Mouse (Mus musculus): Measurements from ENCODE around the gene Traf7.

Traf7 gene

DNA sequence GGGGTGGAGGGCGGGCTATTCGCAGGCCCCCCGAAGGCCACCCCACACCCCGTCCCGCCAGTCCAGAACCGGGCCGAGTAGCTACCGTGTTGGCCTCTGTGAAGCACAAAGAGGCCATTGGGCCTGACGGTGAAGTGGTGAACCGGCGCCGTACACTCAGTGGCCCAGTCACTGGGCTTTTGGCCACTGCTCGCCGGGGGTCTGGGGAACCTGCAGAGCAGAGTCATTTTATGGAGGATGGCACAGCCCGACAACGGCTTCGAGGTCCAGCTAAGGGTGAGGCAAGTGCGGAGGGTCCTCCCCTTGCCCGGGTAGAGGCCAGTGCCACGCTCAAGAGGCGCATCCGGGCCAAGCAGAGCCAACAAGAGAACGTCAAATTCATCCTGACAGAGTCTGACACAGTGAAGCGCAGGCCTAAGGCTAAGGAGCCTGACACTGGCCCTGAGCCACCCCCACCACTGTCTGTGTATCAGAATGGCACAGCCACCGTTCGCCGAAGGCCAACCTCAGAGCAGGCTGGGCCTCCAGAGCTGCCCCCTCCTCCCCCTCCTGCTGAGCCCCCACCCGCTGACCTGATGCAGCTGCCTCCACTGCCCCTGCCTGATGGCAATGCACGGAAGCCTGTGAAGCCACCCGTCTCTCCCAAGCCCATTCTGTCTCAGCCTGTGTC is 22.3 kb downstream of the Traf7 start:
- no peak for DNase-seq

DNA sequence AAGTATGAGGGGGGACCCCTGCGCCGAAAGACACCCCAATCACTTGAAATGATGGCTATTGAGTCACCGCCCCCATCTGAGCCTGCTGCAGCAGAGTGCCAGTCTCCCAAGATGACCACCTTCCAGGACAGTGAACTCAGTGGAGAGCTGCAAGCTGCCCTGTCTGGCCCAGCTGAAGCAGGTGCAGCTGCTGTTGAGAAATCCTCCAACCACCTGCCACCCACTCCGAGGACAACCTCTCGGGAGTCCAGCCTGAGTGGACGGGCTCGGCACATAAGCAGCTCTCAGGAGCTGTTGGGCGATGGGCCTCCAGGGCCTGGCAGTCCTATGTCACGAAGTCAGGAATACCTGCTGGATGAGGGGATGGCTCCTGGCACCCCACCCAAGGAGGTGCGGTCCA is 23.7 kb downstream of the Traf7 start:
- no peak for DNase-seq

DNA sequence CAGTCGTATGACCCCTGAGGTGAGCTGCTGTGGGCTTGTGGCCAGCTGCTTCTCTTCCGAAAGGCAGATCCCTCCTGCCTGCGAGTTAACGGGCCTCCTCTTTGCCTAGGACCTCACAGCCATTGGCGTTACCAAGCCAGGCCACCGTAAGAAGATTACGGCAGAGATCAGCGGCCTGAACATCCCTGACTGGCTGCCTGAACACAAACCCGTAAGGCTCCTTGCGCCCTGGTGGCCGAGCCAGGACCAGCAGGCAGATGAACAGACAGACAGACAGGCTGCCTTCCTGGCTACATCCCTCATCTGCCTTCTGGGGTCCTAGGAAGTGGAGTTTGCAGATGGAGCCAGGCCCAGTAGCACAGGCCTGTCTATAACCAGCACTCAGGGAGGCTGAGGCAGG is 25.5 kb downstream of the Traf7 start:
- no peak for DNase-seq

DNA sequence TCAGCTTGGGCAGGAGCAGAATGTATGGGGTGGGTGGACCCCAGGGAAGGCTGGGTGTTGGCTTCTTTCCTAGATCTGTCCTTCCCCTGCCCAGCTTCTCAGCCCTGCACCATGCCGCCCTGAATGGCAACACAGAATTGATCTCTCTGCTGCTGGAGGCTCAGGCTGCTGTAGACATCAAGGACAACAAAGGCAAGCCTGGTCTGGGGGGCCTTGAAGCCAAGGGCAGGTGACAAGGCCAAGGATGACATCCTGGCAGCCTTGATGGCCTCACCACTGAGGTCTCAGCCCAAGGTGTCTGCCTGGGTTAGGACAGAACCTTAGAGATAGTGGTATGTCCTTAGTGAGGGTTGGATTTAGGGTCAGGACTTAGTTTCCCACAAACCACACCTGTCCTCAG is 31.7 kb downstream of the Traf7 start:
- no peak for DNase-seq

DNA sequence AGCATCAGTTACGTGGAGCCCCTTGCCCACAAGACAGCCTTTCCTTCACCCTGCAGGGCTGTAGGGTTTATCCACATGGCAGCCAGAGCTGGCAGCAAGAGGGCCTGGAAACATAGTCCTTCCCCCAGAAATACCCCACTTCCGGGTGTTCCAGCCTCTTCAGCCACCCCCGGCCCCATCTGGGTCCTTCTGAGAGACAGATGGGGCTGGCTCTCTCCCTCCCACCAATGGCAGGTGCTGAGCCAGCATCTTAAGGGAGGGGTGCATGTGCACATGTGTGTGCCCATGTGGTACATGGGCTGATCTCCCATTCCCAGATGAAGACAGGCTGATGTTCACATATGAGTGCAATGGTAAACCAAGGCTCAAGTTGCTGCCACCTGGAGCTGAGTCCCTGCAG is 32.3 kb downstream of the Traf7 start:
- DNase-seq, result no peak

DNA sequence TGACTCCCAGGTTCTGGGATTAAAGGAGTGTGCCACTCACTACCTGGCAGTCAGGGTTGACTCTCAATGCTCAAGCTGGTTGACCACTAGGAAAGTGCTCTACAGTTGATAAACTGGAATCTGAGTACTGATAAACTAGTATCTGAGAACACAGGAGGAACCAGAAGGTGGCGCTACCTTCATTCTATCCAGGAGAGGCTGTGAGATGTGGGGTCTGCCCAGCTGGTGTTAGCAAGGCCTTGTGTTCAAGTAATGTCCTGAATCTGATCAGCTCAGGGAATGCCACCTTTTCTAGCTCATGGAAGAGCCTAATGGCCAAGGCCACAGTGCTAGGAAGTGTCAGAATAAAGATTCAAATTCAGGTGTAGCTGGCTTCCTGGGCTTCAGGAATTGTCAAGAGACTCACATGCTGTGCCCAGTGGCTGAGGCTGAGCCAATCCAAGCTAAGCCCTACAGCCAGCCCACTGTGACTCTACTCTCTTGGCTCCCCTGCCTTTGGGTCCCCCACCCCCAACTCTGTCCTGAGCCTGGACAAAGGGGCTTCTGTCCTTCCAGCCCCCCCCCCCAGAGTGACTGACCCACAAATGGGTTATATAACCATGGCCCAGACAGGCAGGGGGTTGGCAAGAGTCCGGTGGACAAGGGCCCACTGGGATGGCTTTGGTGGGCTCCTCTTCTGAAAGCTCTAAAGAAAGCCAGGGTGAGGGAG is 33.0 kb downstream of the Traf7 start:
- peak; percentile 46 for DNase-seq

DNA sequence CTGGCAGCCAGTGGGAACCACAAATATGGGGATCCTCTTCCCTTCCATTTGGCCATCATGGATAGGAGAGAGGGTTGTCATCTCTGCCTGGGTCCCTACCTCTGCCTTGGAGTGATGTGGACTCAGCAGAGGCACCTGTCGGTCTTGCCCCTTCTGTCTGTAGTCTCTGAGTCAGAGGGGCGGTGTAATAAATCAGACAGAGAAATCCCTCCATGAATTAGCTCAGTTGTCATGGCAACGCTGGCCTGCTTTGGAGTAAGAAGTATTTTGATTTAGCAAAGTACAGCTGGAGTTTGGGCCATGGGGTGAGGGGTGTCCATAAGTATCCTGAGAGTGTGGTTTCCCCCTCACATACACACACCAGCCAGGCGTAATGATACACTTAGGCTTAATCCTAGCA is 37.3 kb downstream of the Traf7 start:
- no peak for DNase-seq

DNA sequence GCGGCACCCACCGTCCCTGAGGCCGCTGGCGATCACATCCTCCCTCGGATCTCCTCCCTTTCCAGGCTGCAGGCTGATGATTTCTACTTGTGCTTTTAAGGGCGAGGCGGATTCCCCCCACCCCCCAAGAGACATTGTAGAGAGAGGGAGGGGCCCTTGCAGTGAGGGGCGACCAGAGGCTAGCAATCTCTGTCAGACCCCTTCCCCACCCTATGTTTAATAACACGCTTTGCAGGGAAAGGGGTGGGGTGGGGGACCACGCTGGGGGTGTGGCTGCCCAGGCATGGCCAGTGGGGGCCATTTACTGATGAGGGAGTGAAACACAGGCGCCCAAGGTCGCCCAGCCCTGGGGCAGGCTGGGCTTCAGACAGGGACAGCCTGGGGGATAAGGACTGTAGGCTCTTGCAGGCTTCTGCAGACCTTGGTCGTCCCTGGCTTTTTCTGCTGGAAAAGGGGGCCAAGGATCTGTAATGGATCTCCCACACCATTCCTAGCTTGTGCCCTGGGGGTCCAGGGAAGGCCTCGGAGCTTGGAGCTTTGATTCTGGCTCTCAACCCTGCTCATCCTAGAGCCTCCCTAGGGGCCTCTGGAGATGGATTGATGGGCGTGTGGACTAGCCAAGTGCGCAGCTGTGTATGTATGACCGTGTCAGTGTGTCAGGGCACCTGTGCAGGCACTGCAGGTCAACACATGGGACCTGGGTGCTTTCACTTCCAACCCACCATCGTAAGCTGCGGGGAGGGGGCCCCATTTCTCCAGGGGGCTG is 38.3 kb downstream of the Traf7 start:
- no peak for DNase-seq

DNA sequence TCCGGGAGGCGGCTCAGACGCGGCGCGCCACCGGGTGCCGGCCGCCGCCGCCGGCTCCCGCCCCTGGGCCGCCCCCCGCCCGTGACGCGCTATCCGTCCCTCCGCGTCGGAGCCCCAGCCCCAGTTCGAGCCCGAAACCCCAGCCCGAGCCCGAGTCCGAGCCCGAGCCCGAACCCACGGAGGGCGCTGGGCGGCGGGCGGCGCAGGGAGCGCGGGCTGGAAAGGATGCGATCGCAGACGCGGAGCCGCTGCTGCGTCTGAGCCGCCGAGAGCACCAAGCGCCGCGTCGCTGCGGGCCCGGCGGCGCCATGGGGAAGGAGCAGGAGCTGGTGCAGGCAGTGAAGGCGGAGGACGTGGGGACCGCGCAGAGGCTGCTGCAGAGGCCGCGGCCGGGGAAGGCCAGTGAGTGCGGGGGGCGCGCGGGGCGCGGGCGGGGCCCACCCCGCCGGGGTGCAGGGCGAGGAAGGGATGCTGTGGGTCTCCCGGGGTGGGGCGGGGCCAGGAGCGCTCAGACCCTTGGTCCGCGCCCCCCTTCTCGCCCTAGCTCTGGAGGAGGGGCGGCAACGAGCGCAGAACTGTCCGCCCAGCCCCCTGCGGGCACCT is 39.0 kb downstream of the Traf7 start:
- DNase-seq, result no peak

DNA sequence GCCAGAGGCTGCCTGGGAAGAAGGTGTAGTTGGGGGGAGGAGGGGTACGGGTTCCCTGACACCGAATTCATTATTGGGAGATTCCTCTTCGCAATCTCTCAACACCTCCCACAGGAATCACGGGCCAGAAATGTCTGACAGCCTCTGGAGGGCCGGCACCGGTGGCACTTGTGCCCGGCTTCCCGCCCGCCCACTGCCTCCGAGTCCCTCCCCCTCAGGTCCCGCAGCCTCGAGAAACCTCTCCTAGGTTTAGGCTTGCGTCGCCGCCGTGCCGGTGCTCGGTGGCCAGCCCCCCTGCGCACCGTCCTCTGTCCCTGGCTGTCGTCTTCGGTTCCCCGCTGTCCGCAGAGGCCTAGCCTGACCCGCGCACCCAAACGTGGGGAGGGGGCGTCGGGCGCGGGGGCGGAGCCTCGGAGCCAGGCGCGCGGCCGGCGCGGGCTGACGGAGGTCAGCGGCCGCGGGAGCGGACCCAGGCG is 39.5 kb downstream of the Traf7 start, which contains the start of gene Caskin1:
Gene Caskin1 (plus strand): TSS at position 416 of the 476 bp plus-strand sequence.
- DNase-seq, result no peak

DNA sequence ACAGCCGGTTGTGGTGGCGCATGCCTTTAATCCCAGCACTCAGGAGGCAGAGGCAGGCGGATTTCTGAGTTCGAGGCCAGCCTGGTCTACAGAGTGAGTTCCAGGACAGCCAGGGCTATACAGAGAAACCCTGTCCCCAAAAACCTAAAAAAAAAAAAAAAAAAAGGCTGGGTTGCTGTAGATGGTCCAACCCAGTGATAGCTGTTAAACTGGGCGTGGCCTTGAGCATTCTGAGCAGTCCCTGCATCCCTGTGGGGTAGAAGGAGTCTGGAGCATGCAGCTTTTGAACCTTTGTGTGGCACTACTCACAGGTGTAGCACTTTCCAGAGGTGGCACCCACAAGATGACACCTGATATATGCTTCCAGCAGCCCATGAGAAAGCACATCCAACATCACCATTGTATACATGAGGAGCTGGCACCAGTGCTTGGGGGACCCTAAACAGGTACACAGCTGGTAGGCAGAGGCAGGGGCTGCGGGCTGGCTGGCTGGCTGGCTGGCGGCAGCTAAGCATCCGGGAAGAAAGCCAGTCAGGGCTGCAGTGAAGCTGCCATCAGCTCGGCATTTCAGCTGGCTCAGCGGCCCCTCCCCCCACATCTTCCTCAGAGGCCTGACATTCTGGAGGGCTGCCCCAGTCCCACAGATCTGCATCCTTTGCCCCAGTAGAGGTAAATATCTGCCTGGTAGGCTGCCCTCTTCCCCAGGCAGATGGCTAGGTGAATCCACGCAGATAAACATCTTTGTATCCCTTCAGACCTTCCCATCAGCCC is 42.5 kb downstream of the Traf7 start:
- DNase-seq, result peak; percentile 32

DNA sequence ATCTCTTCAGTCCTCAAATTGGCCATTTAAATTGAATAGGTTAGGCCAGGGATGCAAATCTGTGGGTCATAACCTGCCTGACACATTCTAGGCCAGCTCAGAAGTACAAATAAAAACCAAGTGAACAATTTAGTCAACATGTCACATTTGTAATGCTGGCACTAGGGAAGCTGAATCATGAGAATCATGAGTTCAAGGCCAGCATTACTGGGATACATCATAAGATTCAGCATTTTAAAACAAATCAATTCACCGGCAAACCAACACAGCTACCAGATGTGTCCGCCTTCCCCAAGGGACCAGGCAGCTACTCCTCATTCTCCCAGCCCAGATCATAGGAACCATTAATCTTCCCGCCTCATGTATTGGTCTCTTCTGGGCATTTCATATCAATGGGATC is 44.2 kb downstream of the Traf7 start:
- DNase-seq, result no peak

DNA sequence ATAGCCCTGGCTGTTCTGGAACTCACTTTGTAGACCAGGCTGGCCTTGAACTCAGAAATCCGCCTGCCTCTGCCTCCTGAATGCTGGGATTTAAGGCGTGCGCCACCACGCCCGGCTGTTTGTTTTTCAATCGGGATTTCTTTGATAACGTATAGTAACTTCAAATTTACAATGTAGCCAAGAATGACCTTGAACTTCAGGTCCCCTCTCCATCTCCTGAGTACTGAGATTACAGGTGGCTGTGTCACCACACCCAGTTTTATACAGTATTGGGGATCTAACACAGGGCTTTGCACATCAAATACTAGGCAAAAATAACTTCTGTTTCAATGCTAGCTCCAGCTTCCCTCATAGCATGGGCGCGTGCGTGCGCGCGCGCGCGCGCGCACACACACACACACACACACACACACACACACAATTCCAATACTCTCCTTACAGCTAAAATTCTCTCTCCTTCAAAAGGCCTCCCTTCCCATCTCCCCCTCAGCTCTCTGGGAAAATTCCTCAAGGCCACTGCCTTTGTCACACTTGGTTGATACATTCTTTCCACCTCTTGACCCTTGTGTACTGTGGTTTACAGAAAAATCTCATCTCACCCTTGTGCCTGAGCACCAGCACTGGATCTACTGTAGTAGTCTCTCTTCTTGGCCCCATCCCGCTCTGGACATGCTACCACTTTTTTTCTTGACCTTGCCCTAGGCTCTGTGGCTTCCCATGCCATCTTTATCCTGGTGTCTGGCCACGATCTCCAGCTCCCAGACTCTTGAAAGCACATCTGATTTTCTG is 46.5 kb downstream of the Traf7 start:
- DNase-seq, result no peak

DNA sequence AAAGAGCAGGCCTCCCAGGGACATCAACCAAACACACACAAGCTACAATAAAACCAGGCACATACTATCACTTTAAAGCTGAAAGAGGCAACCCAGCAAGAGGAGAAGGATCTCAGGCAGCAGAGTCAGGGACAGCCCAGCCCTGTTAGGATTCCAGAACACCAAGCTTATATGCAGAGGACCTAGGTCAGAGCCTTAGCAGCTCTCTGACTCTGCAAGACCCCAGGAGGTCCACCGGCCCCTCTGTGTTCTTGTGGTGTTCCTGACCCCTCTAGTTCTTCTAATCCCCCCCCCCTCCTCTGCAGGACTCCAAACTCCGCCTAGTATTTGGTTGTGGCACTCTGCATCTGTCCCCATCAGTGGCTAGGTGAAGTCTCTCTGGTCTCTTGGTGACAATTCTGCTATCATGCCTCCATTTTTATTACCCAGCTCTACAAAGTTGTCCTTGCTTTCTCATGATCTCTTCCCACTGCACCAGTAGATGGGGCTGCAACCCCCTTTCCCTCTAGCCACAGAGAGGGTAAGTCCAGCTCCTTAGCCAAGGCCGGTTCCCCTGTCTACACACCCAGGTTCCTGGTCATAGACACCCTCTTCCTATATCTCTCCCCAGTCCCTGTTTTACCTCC is 47.4 kb downstream of the Traf7 start:
- DNase-seq, result no peak

DNA sequence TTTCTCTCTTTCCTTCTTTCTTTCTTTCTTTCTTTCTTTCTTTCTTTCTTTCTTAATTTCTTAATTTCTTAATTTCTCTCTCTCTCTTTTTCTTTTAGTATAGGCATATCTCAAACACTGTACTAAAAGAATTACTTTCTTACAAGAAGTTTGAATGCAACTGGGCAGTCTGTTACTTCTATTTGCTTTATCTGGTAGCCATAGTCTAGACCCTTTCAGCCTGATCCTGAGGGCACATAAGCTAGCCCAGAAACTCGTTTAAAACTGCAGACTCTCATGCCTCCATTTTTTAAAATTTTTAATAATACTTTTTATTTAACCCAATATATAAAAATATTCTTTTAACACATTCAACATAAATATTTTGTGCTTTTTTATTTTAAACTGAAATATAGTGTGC is 48.3 kb downstream of the Traf7 start:
- no peak for DNase-seq

DNA sequence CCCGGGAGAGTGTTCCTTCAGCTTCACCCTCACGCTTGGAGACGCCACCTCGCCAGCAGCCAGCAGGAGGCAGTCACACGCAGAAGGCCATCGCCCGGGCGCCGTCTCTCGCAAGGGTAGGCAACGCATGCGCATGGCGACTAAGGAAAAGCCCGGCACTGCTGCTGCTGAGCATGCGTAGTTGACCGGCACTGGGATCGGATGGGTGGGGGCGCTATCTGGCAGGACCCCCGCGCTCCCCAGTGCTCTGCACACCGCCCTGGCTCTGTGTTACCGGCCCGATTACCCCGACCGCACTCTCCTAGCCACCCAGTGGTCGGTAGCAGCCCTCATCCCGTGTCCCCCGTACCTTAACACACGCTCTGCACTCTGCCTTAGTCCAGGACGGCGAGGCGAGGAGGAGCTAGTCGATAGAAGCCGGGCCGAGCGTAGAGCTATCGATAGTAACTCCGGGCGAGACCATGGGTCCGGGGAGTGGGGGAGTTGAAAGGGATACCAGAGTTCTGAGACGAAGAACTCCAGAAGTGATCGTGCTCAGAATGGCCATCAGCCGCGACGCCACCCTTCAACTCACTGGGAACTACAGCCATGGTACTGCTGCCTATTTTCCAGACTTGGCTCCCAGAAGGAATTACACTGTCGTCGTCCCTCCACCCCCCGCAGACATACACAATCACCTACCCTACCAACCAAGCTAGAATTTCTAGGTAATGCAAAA is 48.9 kb downstream of the Traf7 start, which contains the start of gene Mlst8:
Gene Mlst8 (minus strand): TSS at position 416 of the 718 bp plus-strand sequence.
- DNase-seq, result peak; percentile 98

DNA sequence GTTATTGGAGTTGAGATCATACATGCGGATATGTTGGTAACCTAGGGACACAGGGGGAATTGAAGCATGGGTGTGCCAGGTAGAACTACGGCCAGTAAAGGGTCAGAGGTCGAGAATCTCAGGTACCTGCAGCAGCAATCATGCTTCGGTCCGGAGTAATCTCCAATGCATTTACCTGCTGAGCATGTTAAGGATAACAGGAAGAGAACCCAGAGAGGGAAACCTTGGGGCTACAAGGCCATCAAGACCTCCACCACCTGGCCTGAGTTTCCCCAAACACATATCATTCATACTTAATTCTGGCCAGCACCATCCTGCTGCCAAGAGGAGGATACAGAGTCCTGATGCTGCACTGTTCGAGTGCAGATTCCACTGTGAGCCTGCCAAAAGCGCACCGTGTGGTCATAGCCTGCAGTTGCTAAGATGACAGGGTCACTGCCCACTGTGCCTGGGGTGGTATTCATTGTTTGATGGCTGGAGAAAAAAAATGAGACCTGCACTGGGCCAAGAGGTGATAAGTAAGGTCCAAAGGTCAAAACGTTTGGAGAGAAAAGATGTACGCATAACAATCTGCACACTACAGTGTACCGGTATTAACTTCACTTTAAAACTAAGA is 49.6 kb downstream of the Traf7 start:
- no peak for DNase-seq

DNA sequence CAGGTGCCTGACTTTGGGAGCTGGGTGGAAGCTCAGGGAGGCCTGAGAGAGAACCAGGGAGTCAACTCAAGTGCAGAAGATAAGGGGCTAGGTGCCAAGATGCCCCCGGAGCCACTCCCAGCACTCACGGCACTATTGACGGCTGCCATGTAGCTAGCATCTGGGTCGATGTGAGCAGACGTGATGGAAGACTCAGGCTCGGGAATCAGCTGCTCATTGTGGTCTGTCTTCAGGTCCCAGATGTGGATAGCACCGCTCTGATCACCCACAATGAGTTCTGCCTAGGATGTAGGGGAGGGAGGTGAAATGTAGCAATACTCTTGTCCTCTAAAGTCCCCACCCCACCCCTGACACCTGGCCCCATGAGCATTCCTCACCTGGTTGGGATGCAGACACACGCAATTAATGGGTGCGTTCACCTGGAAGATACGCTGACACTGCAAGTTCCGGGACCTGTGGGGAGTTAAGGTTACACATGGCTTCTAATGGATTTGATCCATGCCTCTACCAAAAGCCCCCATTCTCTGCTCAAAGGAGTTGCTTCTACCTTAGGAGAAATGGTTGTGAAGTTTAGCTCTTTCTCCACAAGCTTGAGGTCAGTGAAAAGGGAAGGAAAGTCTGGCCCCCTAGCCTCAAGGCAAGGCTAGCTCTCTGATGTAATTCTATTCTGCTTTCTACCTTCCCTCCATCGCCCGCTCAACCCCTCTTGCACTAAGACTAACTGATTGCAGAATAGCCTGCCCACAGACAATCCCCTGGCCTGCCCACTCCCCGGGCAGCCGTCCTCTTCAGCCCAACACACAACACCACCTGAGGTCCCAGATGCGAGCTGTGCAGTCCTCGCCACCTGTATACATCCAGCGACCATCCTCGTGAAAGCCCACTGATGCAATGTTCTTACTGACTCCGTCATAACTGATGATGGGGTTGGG is 50.4 kb downstream of the Traf7 start:
- DNase-seq, result no peak

All from thymus, postnatal 25 days (tissue).